Mouse (Mus musculus) lung, embryonic 16.5 days (tissue): ENCODE results near the gene Aspdh. TPM values are rescaled to one million over a fixed set of nuclear protein-coding genes. Genes with fewer than 3 reads are reported as not detected.

Experiments used
- ATAC-seq: fragments of 200-750 bp; cut with Nextera tagmentation; 2 replicates; pipeline ENCODE4 v1.8.0; 2017; ENCODE audit warnings: low read depth, mild to moderate bottlenecking, moderate library complexity
- H3K27ac ChIP-seq: fragments of 300-500 bp; sonication (generic); 2 replicates; pipeline ENCODE4 v1.5.1; 2014; ENCODE audit warnings: mild to moderate bottlenecking, control low read depth, low read length
- H3K27me3 ChIP-seq: fragments of 300-500 bp; sonication (generic); 2 replicates; pipeline ENCODE4 v1.6.1; 2014; ENCODE audit warnings: low read depth, low read length, mixed read lengths; ENCODE audit not compliant: control insufficient read depth, insufficient read depth
- H3K36me3 ChIP-seq: fragments of 300-500 bp; sonication (generic); 2 replicates; pipeline ENCODE4 v1.6.1; 2014; ENCODE audit warnings: low read length; ENCODE audit not compliant: control insufficient read depth, insufficient read depth
- H3K4me1 ChIP-seq: fragments of 300-500 bp; sonication (generic); replicated peaks from 2 replicates; pipeline ENCODE4 v1.6.1; 2014; ENCODE audit warnings: low read length, mixed read lengths; ENCODE audit not compliant: control insufficient read depth, insufficient read depth
- H3K4me2 ChIP-seq: fragments of 300-500 bp; sonication (generic); 2 replicates; pipeline ENCODE4 v1.6.1; 2014; ENCODE audit warnings: low read depth, low read length, control low read depth
- H3K4me3 ChIP-seq: fragments of 300-500 bp; sonication (generic); 2 replicates; pipeline ENCODE4 v1.5.1; 2014; ENCODE audit warnings: mild to moderate bottlenecking, low read length, control low read depth
- H3K9ac ChIP-seq: fragments of 300-500 bp; sonication (generic); 2 replicates; pipeline ENCODE4 v1.6.1; 2014; ENCODE audit warnings: low read length, control low read depth
- H3K9me3 ChIP-seq: fragments of 300-500 bp; sonication (generic); 2 replicates; pipeline ENCODE4 v1.6.1; 2016; ENCODE audit warnings: low read length; ENCODE audit not compliant: control insufficient read depth
- WGBS: fragments of 180-500 bp; shearing (Covaris S2); extraction: QIAGEN DNeasy Blood & Tissue Kit; methylation state at CpG from one replicate; pipeline ENCODE4 v1.1.7; 2014; 5-methylcytosine and 5-hydroxymethylcytosine counted together
- polyA plus RNA-seq: library from polyadenylated mRNA; unstranded; fragments of >200 nt; fragmentation: Nextera tagmentation; extraction: Ambion mirVana; gene quantifications from 2 replicates; pipeline ENCODE4 v1.2.1, GENCODE M21; 2015

Gene Aspdh
- polyA plus RNA-seq, 1 experiment from 2014 or later: 0.62 TPM

DNA sequence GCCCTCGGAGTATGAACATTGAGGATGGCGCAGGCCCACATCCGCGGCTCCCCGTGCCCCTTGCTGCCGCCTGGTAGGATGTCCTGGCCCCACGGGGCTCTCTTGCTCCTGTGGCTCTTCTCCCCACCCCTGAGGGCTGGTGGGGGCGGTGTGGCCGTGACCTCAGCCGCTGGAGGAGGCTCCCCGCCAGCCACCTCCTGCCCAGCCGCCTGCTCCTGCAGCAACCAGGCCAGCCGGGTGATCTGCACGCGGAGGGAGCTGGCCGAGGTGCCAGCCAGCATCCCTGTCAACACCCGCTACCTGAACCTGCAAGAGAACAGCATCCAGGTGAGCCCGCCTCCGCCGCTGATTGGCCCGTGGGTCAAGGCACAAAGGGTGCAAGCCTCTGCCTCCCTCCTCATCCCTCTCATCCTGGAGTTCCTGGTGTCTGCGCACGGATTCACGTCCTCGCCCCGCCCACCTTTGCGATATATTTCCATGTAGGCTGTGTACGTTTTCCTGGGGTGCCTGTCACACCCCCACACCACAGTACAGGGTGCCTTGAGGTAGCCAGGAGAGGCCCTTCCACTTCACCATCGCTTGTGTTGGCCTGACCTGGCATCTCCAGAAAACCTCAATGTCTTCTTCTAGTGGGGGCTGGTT lies 20.2 kb upstream of the Aspdh start:
- WGBS: 17% methylated on average over 28 of the region's 29 CpGs
- no peaks in the 10 kb centered on the region for H3K36me3 ChIP-seq
- peaks cover 61% of the 10 kb centered on the region for H3K27me3 ChIP-seq
- no peaks in the 10 kb centered on the region for H3K9me3 ChIP-seq
- no peak overlapping the region for H3K4me3 ChIP-seq
- no peak overlapping the region for H3K4me2 ChIP-seq
- H3K9ac ChIP-seq: no peak overlapping the region
- 0 out of 2 replicates have a peak, but pooled peaks cover 5% of the 10 kb centered on the region for H3K4me1 ChIP-seq
- ATAC-seq: no peak
- no peak overlapping the region for H3K27ac ChIP-seq

DNA sequence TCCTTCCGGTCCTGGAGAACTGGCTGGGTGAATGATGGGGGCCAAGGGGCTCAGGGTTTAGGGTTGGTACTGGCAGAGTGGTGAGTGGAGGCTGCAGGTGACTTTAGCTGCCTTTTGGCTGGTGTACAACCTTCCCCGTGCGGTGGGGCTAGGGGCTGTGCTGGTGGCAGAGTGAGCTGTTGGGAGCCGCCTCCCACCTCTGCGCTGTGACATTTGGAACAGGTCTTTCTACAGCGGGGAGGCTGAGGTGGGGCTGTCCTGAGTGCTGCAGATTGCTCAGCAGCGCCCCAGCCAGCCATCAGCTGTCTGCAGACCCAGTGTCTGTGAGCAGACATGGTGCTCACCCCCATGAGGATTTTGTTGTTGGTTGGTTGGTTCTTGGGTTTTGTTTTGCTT lies 19.7 kb upstream of the Aspdh start:
- Histone ChIP-seq H3K27me3 (peaks cover 56% of the 10 kb centered on the region), H3K27ac (no peak overlapping the region), H3K36me3 (no peaks in the 10 kb centered on the region), H3K9me3 (no peaks in the 10 kb centered on the region), H3K4me2 (no peak overlapping the region), H3K4me3 (no peak overlapping the region), H3K4me1 (0 out of 2 replicates have a peak, but pooled peaks cover 5% of the 10 kb centered on the region), H3K9ac (no peak overlapping the region)
- 18% methylated on average over 7 of the region's 7 CpGs for WGBS
- ATAC-seq: no peak

DNA sequence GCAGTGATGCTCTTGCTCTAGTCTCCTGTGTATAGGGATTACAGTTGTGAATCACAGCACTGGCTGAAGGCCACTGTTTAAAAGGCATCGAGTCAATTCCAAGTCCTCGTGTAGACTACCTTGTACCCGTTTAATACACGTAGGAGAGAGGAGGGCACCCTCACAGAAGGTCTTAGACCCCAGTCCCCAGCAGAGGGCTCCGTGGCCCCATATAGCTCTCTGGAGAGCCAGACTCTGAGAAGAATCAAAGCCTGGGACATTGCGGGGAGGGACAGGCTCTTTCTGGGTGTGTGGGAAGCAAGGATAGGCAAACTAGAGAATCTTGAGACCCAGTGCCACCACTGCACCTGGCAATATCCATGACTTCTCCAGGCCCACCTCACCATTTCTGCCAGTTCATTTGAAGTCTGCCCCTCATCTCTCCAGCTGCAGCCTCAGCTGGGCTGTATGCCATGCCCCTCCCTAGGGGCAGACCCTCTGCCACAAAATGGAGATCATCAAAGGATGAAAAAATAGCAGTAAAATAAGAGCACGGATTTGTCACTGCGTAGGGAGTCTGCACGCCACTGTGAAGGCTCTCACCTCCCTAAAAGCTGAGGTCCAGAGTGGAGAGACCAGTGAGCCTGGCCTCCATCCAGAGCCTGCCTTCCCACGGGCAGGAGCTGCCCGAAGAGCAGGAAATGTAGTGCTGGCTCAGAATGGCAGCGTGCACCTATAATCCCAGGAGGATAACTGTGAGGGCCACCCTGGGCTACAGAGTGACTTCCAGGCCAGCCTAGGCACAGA lies 18.9 kb upstream of the Aspdh start:
- H3K4me3 ChIP-seq: no peak overlapping the region

DNA sequence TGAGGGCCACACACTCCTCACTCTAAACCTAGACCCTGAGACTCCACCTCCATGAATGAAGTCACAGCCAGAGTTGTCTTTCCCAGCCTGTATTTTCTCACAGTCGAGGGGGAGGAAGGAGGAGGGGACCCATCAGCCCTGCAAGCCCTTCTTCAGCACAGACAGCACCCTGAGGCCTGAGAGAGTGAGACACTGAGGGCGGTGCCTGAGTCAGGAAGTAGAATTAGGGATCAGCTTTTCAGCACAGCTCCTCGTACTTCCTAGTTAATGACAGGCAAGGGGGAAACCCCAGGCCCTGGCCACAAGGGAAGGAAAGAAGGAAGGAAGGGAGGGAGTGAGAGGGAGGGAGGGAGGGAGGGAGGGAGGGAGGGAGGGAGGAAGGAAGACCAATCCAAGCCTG lies 11.9 kb upstream of the Aspdh start:
- 6% methylated on average over 3 of the region's 3 CpGs for WGBS
- 0 out of 2 replicates have a peak overlapping the region, but pooled peaks have one; percentile 26 for H3K9ac ChIP-seq
- peak; percentile 47; the same call in 1 of the 2 replicates for ATAC-seq

More for the DNA sequence above, 18.9 kb upstream of the Aspdh start:
- ATAC-seq: no peak
- peaks cover 49% of the 10 kb centered on the region for H3K27me3 ChIP-seq
- H3K4me2 ChIP-seq: no peak overlapping the region
- no peak overlapping the region for H3K9ac ChIP-seq
- WGBS: 34% methylated on average over 12 of the region's 12 CpGs
- H3K9me3 ChIP-seq: no peaks in the 10 kb centered on the region
- no peaks in the 10 kb centered on the region for H3K36me3 ChIP-seq
- 0 out of 2 replicates have a peak, but pooled peaks cover 5% of the 10 kb centered on the region for H3K4me1 ChIP-seq
- no peak overlapping the region for H3K27ac ChIP-seq

DNA sequence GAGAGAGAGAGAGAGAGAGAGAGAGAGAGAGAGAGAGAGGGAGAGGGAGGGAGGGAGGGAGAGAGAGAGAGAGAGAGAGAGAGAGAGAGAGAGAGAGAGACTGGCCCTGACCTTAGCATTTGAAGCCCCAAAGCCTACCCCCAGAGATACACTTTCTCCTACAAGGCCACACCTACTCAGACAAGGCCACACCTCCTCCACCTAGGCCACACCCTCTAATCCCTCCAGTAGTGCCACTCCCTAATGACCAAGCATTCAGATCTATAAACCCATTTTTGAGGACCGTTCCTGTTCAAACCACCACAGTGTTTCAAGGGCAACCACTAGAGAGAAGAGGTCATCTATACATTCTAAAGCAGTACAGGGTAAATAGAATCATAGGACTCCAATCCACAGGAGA lies 8.9 kb upstream of the Aspdh start:
- no peaks in the 10 kb centered on the region for H3K36me3 ChIP-seq
- 88% methylated on average over 1 of the region's 1 CpGs for WGBS
- H3K27ac ChIP-seq: no peak overlapping the region
- no peak for ATAC-seq
- H3K4me3 ChIP-seq: no peak overlapping the region
- peaks cover 14% of the 10 kb centered on the region for H3K27me3 ChIP-seq
- H3K9ac ChIP-seq: no peak overlapping the region
- H3K4me1 ChIP-seq: no peaks in the 10 kb centered on the region
- H3K4me2 ChIP-seq: no peak overlapping the region
- no peaks in the 10 kb centered on the region for H3K9me3 ChIP-seq

More for the DNA sequence above, 11.9 kb upstream of the Aspdh start:
- no peak overlapping the region for H3K4me2 ChIP-seq
- no peaks in the 10 kb centered on the region for H3K36me3 ChIP-seq
- no peaks in the 10 kb centered on the region for H3K4me1 ChIP-seq
- no peak overlapping the region for H3K27ac ChIP-seq
- H3K9me3 ChIP-seq: no peaks in the 10 kb centered on the region
- no peak overlapping the region for H3K4me3 ChIP-seq
- no peaks in the 10 kb centered on the region for H3K27me3 ChIP-seq

DNA sequence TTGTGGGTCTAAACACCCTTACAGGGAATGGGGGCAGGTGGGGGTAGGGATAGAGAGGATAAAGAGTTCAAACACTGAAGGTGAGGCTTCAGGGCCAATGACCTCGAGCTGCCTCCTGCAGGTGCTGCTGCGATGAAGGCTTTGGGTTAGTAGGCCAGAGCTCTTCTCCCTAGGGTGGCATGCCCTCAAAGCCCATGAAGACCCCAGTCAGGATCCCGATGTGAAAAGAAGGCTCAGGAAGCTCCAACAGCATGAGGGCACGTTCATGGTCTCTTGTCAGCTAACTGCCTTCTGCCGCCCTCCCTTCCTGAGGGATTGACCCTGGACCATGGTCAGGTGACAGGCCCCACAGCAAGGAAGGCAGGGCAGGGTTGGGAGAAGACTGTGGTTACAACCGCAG lies 5.1 kb upstream of the Aspdh start:
- no peaks in the 10 kb centered on the region for H3K36me3 ChIP-seq
- H3K9ac ChIP-seq: no peak overlapping the region
- no peaks in the 10 kb centered on the region for H3K9me3 ChIP-seq
- no peak overlapping the region for H3K4me3 ChIP-seq
- peaks cover 47% of the 10 kb centered on the region for H3K27me3 ChIP-seq
- WGBS: 70% methylated on average over 6 of the region's 6 CpGs
- no peak for ATAC-seq
- H3K27ac ChIP-seq: no peak overlapping the region
- no peaks in the 10 kb centered on the region for H3K4me1 ChIP-seq
- no peak overlapping the region for H3K4me2 ChIP-seq

DNA sequence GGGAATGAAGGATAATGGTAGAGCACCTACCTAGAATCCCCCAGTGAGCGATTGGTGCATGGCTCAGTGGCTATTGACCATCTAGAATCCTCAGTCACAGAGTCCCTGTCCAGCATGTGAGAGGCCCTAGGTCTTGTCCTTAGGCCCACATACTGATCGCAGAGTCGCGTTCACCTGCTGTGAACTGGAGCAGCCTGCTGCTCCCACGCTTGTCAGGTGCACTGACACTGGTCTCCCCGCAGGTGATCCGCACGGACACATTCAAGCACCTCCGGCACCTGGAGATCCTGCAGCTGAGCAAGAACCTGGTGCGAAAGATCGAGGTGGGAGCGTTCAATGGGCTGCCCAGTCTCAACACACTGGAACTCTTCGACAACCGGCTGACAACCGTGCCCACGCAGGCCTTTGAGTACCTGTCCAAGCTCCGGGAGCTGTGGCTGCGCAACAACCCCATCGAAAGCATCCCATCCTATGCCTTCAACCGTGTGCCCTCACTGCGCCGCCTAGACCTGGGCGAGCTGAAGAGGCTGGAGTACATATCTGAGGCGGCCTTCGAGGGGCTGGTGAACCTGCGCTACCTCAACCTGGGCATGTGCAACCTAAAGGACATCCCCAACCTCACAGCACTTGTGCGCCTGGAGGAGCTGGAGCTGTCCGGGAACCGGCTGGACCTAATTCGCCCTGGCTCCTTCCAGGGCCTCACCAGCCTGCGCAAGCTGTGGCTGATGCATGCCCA lies 4.3 kb upstream of the Aspdh start:
- Histone ChIP-seq H3K27me3 (peaks cover 47% of the 10 kb centered on the region), H3K4me2 (no peak overlapping the region), H3K4me1 (no peaks in the 10 kb centered on the region), H3K9me3 (no peaks in the 10 kb centered on the region), H3K9ac (no peak overlapping the region), H3K4me3 (no peak overlapping the region), H3K36me3 (no peaks in the 10 kb centered on the region), H3K27ac (no peak overlapping the region)
- WGBS: 61% methylated on average over 31 of the region's 31 CpGs
- ATAC-seq: no peak

DNA sequence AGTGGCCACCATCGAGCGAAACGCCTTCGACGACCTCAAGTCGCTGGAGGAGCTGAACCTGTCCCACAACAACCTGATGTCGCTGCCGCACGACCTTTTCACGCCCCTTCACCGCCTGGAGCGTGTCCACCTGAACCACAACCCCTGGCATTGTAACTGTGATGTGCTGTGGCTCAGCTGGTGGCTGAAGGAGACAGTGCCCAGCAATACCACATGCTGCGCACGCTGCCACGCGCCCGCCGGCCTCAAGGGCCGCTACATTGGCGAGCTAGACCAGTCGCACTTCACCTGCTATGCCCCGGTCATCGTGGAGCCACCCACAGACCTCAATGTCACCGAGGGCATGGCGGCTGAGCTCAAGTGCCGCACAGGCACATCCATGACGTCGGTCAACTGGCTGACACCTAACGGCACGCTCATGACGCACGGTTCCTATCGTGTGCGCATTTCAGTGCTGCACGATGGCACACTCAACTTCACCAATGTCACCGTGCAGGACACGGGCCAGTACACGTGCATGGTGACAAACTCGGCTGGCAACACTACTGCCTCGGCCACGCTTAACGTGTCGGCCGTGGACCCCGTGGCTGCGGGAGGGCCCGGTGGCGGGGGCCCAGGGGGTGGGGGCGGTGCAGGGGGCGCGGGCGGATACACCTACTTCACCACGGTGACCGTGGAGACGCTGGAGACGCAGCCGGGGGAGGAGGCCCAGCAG lies 3.5 kb upstream of the Aspdh start:
- Histone ChIP-seq H3K27me3 (peaks cover 47% of the 10 kb centered on the region), H3K4me1 (no peaks in the 10 kb centered on the region), H3K4me2 (no peak overlapping the region), H3K9ac (no peak overlapping the region), H3K9me3 (no peaks in the 10 kb centered on the region), H3K4me3 (no peak overlapping the region), H3K27ac (no peak overlapping the region), H3K36me3 (no peaks in the 10 kb centered on the region)
- WGBS: 38% methylated on average over 55 of the region's 57 CpGs
- ATAC-seq: no peak
